Mouse (Mus musculus) kidney, embryonic 15.5 days (tissue): ENCODE results near the gene Mpped2. TPM values are rescaled to one million over a fixed set of nuclear protein-coding genes. Genes with fewer than 3 reads are reported as not detected.

Experiments
- ATAC-seq: fragments of 200-750 bp; cut with Nextera tagmentation; replicated peaks from 2 replicates; pipeline ENCODE4 v1.8.0; 2017; ENCODE audit warnings: moderate TSS enrichment; ENCODE audit not compliant: low FRiP score
- H3K27ac ChIP-seq: fragments of 300-500 bp; sonication (generic); 2 replicates; pipeline ENCODE4 v1.5.1; 2015; ENCODE audit warnings: mild to moderate bottlenecking, inconsistent platforms
- H3K27me3 ChIP-seq: fragments of 300-500 bp; sonication (generic); 2 replicates; pipeline ENCODE4 v1.6.1; 2015; ENCODE audit warnings: inconsistent platforms
- H3K36me3 ChIP-seq: fragments of 300-500 bp; sonication (generic); 2 replicates; pipeline ENCODE4 v1.6.1; 2015; ENCODE audit warnings: inconsistent platforms
- H3K4me1 ChIP-seq: fragments of 300-500 bp; sonication (generic); 2 replicates; pipeline ENCODE4 v1.6.1; 2015; ENCODE audit warnings: inconsistent platforms
- H3K4me2 ChIP-seq: fragments of 300-500 bp; sonication (generic); 2 replicates; pipeline ENCODE4 v1.6.1; 2015; ENCODE audit warnings: moderate library complexity, mild to moderate bottlenecking, inconsistent platforms
- H3K4me3 ChIP-seq: fragments of 300-500 bp; sonication (generic); replicated peaks from 2 replicates; pipeline ENCODE4 v1.5.1; 2015; ENCODE audit warnings: mild to moderate bottlenecking, inconsistent platforms
- H3K9ac ChIP-seq: fragments of 300-500 bp; sonication (generic); 2 replicates; pipeline ENCODE4 v1.6.1; 2015; ENCODE audit warnings: mild to moderate bottlenecking, inconsistent platforms
- H3K9me3 ChIP-seq: fragments of 300-500 bp; sonication (generic); replicated peaks from 2 replicates; pipeline ENCODE4 v1.6.1; 2016; ENCODE audit warnings: inconsistent platforms
- WGBS: fragments of 180-500 bp; shearing (Covaris S2); methylation state at CpG from one replicate; pipeline ENCODE4 v1.1.7; 2015; ENCODE audit warnings: mixed read lengths; 5-methylcytosine and 5-hydroxymethylcytosine counted together
- polyA plus RNA-seq: library from polyadenylated mRNA; unstranded; fragments of >200 nt; fragmentation: Nextera tagmentation; extraction: Ambion mirVana; gene quantifications from 2 replicates; pipeline ENCODE4 v1.2.1, GENCODE M21; 2015

The Mpped2 gene
- polyA plus RNA-seq, 1 experiment from 2014 or later: 29.5 TPM

DNA sequence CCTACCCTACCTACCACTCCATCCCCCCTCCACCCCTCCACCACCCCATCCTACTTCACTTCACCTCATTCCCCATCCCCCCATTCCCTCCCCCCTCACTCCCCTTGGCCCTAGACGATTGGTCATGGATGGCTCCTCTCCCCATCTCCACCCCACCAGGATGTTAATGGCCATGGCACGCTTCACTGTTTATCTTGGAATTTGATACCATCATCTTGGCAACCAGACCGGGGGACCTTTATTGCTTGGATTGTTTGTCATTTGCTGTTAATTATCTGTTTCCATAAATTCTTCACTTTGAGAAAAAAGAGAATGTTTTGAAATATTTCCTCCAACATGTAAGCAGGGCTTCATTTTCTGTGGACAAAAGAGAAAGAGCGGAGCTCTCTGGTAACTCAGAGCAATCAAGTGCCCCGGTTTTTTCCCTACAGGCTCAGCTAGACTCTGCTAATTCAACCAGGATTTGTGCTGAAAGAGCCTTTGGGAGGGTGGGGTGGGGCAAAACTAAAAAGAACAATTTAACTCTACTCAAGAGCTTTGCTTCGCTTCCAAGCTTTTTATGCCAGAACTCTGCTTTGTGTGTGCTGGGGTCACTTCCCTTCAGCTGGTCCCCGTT, 17.9 kb downstream of the Mpped2 start:
- peak overlapping the region; percentile 19; the same call in 1 of the 2 replicates for H3K4me2 ChIP-seq
- no peaks in the 10 kb centered on the region for H3K36me3 ChIP-seq
- H3K27me3 ChIP-seq: 0 out of 2 replicates have a peak, but pooled peaks cover 5% of the 10 kb centered on the region
- no peak overlapping the region for H3K9ac ChIP-seq
- H3K9me3 ChIP-seq: no peaks in the 10 kb centered on the region
- H3K4me1 ChIP-seq: peaks cover 44% of the 10 kb centered on the region
- H3K4me3 ChIP-seq: no peak overlapping the region
- ATAC-seq: peak; percentile 71
- H3K27ac ChIP-seq: peak overlapping the region; percentile 27; the same call in 1 of the 2 replicates
- 11% methylated on average over 7 of the region's 7 CpGs for WGBS

DNA sequence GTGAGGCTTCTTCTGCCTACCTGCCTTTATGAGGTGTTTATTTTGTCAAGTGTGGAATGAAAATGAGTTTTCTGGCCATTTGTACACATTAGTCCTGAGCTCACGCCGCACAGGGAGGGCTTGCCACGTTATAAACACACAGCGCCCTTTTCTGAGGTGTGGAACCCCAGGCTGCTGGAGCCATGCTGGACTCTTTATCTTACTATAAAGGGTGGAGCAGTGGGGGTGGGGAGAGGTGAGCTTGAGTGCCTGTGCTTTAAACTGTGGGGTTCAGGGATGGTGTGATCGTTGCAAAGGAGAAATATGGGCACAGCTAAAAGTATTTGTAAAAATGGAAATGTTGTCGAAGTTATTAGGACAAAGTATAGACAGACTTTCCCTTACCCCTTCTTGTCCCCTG, 18.4 kb downstream of the Mpped2 start:
- Histone ChIP-seq H3K4me1 (peaks cover 45% of the 10 kb centered on the region), H3K36me3 (no peaks in the 10 kb centered on the region), H3K4me2 (peak overlapping the region; percentile 19; the same call in 1 of the 2 replicates), H3K27me3 (0 out of 2 replicates have a peak, but pooled peaks cover 5% of the 10 kb centered on the region), H3K9me3 (no peaks in the 10 kb centered on the region), H3K27ac (peak overlapping the region; percentile 27; the same call in 1 of the 2 replicates), H3K9ac (no peak overlapping the region), H3K4me3 (no peak overlapping the region)
- WGBS: 37% methylated on average over 6 of the region's 6 CpGs
- no peak for ATAC-seq

DNA sequence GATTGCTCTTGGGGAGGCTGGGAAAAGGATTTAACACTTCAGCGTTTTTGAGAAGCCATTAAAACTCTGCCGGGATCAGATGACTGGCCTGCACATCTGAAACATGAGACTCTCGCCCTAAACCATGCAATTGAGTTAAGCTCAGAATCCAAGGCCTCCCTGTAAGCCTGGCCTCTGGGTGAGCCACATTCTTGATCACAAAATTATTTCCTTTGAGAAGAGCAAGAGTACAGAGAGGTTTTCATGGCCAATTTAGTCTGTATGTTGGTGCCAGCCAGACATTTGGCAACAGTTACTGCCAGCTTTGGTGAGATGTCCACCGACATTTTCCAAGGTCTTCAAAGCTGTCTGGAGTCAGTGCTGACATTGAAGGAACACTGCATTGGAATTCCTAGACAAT, 20.1 kb downstream of the Mpped2 start:
- Histone ChIP-seq H3K4me2 (no peak overlapping the region), H3K27me3 (0 out of 2 replicates have a peak, but pooled peaks cover 5% of the 10 kb centered on the region), H3K9ac (no peak overlapping the region), H3K4me1 (peaks cover 44% of the 10 kb centered on the region), H3K36me3 (no peaks in the 10 kb centered on the region), H3K4me3 (no peak overlapping the region), H3K27ac (peak overlapping the region; percentile 49; the same call in 1 of the 2 replicates), H3K9me3 (no peaks in the 10 kb centered on the region)
- WGBS: 10% methylated on average over 4 of the region's 4 CpGs
- ATAC-seq: peak; percentile 63; the same call in 1 of the 2 replicates

DNA sequence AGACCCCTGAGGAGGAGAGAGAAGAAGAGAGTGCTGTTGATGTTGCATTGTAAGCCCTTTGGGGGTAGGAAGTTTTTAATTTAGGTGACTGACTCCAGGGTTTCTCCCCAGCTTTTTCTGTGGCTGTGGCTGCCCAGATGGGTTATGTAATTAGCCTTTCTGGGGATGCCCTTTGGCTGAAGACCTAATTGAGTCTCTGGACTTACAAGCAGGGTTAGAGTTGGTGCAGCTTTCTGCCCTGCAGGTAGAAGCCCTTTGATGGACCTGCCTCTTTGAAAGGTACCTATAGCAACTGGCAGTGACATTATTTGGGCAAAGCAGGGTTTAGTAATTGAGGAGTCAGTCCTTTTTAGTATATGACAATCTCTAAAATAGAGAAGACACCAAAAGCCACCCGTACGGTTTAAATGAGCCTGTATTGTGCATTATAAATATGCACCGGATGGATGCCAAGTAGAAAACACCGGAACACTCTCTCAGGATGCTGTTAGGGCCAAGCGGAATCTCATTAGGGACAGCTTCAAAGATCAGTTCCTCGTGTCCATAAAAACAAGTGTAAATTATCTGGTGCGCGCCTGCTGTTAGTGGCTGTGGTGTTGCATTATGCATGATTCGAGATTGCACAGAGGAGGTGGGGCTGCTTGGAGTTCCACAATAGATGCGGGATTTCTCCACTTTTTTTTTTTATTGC, 22.8 kb downstream of the Mpped2 start:
- no peak overlapping the region for H3K27ac ChIP-seq
- no peaks in the 10 kb centered on the region for H3K9me3 ChIP-seq
- ATAC-seq: no peak
- H3K4me1 ChIP-seq: peaks cover 40% of the 10 kb centered on the region
- 55% methylated on average over 10 of the region's 10 CpGs for WGBS
- 0 out of 2 replicates have a peak, but pooled peaks cover 5% of the 10 kb centered on the region for H3K27me3 ChIP-seq
- no peak overlapping the region for H3K4me2 ChIP-seq
- no peak overlapping the region for H3K9ac ChIP-seq
- H3K36me3 ChIP-seq: no peaks in the 10 kb centered on the region
- H3K4me3 ChIP-seq: no peak overlapping the region

DNA sequence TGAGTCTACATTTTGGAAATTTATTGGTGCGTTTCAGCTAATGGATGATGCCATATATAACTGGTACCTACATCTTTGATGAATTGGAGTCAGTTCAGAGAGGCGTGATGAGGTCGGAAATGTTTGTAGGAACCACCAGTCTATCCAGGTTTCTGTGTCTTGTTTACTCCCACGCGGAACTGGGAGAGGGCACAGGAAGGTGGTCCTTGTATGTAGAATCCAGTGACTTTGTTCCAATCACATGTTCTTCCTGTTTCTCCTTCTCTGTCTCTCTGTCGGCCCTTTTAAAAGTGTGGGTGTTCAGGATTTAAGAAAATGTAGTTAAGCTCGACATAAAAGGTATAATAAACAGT, 23.3 kb downstream of the Mpped2 start:
- Histone ChIP-seq H3K27ac (no peak overlapping the region), H3K9me3 (no peaks in the 10 kb centered on the region), H3K4me1 (peaks cover 38% of the 10 kb centered on the region), H3K4me3 (no peak overlapping the region), H3K36me3 (no peaks in the 10 kb centered on the region), H3K9ac (no peak overlapping the region), H3K4me2 (no peak overlapping the region), H3K27me3 (0 out of 2 replicates have a peak, but pooled peaks cover 5% of the 10 kb centered on the region)
- WGBS: 57% methylated on average over 7 of the region's 7 CpGs
- ATAC-seq: no peak

DNA sequence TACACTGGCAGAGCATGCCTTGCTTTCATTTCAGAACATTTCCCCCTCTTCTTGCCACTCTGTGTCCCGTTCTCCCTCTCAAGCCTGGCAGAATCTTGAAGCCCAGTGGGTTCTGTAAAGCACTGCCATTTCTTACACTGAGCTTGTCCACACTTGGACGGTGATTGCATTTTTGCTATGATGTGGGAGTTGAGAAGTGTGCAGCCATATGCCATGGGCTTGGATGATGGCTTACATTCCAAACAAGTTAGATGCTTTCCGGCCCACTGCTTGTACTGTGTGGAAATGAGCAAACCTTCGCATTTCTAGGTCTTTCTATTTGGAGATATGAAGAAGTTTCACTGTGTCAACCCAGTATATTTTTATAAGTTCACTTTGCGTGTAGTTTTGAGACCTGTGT, 25.8 kb downstream of the Mpped2 start:
- no peaks in the 10 kb centered on the region for H3K9me3 ChIP-seq
- H3K9ac ChIP-seq: no peak overlapping the region
- 85% methylated on average over 5 of the region's 5 CpGs for WGBS
- no peaks in the 10 kb centered on the region for H3K36me3 ChIP-seq
- peaks cover 21% of the 10 kb centered on the region for H3K4me1 ChIP-seq
- H3K4me2 ChIP-seq: no peak overlapping the region
- H3K27me3 ChIP-seq: no peaks in the 10 kb centered on the region
- ATAC-seq: no peak
- no peak overlapping the region for H3K4me3 ChIP-seq
- H3K27ac ChIP-seq: no peak overlapping the region

DNA sequence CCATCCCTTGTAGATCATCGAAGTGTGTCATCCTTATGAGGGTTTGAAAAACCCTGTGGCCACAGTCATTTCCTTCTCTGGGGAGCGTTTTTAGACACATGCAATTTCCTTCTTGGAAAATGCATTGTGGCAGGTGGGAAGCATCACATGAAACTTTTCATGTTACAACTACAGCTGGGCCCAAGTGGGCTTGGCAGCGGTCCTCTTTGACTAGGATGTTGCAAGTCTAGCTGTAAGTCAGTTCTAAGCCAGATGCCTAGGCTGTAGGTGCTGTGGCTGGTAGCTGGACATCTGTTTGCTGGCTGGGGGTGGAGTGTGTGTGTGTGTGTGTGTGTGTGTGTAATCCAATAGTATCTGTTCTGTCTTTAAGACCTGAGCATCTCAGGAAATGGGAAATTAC, 26.4 kb downstream of the Mpped2 start:
- no peak for ATAC-seq
- Histone ChIP-seq H3K4me3 (no peak overlapping the region), H3K36me3 (no peaks in the 10 kb centered on the region), H3K27me3 (no peaks in the 10 kb centered on the region), H3K27ac (no peak overlapping the region), H3K4me2 (no peak overlapping the region), H3K4me1 (peaks cover 21% of the 10 kb centered on the region), H3K9me3 (no peaks in the 10 kb centered on the region), H3K9ac (no peak overlapping the region)
- WGBS: 77% methylated on average over 3 of the region's 3 CpGs

DNA sequence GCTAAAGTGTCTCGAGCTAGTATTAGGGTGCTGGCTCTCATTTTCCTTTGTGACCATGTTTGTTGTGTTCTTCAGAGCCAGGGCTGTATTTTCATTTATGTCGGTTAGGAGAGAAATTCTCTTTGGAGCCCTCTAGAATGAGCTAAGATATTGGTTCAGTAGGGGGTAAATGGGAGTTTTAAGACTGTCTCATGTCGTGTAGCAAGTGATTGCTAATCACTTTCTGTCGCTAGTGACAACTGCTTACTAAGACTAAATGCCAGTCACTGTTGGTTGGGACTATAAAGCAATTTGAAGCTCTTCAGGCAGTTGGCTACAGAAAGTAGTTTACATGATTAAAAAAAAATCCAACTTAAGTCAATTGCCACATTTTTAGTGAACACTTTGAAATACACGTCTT, 27.6 kb downstream of the Mpped2 start:
- no peak overlapping the region for H3K4me3 ChIP-seq
- WGBS: 48% methylated on average over 5 of the region's 5 CpGs
- no peak for ATAC-seq
- H3K4me1 ChIP-seq: peaks cover 21% of the 10 kb centered on the region
- no peak overlapping the region for H3K9ac ChIP-seq
- H3K36me3 ChIP-seq: no peaks in the 10 kb centered on the region
- no peaks in the 10 kb centered on the region for H3K9me3 ChIP-seq
- no peak overlapping the region for H3K4me2 ChIP-seq
- no peak overlapping the region for H3K27ac ChIP-seq
- H3K27me3 ChIP-seq: no peaks in the 10 kb centered on the region

DNA sequence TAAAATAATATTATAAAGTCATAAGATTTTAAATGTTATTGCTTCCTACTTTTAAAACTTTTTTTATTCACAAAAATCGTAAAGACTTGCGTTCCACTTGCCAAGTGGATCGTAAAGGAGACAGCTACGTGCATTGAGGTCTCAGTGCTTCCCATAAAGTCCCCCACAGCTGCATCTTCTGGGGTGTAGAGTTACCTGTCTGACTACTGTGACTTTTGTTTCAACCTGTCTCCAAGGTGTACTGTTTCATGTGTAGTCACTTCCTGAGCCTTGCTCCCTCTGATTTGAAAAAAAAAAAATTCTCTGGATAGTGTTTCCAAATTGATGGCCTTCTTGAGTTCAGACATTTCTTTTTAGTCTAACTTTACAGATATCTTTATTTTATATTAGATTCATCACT, 29.0 kb downstream of the Mpped2 start:
- H3K27me3 ChIP-seq: no peaks in the 10 kb centered on the region
- no peaks in the 10 kb centered on the region for H3K9me3 ChIP-seq
- no peak overlapping the region for H3K4me3 ChIP-seq
- 45% methylated on average over 4 of the region's 4 CpGs for WGBS
- no peaks in the 10 kb centered on the region for H3K36me3 ChIP-seq
- peaks cover 14% of the 10 kb centered on the region for H3K4me1 ChIP-seq
- no peak overlapping the region for H3K27ac ChIP-seq
- no peak overlapping the region for H3K4me2 ChIP-seq
- H3K9ac ChIP-seq: no peak overlapping the region
- ATAC-seq: no peak

DNA sequence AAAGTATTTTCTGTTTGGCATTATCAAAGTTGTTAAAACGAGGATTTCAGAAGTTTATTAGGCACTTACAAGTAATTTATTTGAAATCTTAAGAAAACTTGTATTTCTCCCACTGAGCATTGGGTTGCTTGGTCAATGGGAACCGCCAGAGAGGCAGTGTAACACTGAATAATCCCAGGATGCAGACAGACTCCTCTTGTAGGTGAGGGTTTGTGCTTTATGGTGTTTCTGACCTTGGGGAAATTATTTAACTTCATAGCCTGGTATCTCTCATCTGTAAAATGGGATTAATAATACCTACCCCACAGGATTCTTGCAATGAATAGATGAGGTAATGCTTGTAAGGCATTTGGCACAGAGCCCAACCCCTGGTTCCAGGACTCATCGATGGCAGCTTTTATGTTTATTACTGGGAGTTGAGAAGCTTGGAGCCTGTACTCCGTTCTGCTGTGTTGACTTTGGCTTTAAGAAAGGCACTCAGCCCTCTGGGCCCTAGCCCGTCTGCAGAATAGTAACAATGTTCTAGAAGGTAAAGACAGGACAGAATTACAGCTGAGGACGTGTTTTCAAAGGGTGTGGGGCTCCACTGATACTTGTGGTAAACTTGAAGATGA, 37.0 kb downstream of the Mpped2 start:
- 39% methylated on average over 6 of the region's 6 CpGs for WGBS
- H3K4me1 ChIP-seq: peaks cover 31% of the 10 kb centered on the region
- H3K36me3 ChIP-seq: no peaks in the 10 kb centered on the region
- no peak overlapping the region for H3K9ac ChIP-seq
- no peak; the same call in 1 of the 2 replicates for ATAC-seq
- no peaks in the 10 kb centered on the region for H3K9me3 ChIP-seq
- no peaks in the 10 kb centered on the region; the same call in 1 of the 2 replicates for H3K27me3 ChIP-seq
- no peak overlapping the region for H3K27ac ChIP-seq
- H3K4me2 ChIP-seq: no peak overlapping the region
- H3K4me3 ChIP-seq: no peak overlapping the region

DNA sequence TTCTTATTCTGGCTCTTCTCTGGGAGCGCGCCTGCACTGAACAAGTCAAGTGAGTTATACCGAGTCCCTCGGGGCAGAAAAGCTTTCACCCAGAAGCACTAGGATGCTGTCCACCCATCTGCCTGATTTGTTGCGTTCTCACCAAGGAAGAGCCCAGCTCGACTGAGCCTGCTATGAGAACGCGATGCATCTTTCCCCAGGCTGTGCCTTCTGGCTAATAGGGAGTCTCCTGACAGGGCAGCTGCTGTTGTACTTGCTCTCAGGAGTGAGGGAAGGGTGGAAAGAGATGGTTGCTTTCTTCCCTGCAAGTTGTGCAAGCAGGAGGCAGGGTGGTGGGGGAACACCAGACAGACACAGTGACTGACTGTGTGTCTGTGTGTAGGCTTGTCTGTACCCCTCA, 37.5 kb downstream of the Mpped2 start:
- no peaks in the 10 kb centered on the region; the same call in 1 of the 2 replicates for H3K27me3 ChIP-seq
- H3K9me3 ChIP-seq: no peaks in the 10 kb centered on the region
- no peak overlapping the region for H3K4me3 ChIP-seq
- peaks cover 31% of the 10 kb centered on the region for H3K4me1 ChIP-seq
- no peak overlapping the region for H3K9ac ChIP-seq
- ATAC-seq: no peak
- 55% methylated on average over 8 of the region's 8 CpGs for WGBS
- no peaks in the 10 kb centered on the region for H3K36me3 ChIP-seq
- H3K27ac ChIP-seq: no peak overlapping the region
- H3K4me2 ChIP-seq: no peak overlapping the region

DNA sequence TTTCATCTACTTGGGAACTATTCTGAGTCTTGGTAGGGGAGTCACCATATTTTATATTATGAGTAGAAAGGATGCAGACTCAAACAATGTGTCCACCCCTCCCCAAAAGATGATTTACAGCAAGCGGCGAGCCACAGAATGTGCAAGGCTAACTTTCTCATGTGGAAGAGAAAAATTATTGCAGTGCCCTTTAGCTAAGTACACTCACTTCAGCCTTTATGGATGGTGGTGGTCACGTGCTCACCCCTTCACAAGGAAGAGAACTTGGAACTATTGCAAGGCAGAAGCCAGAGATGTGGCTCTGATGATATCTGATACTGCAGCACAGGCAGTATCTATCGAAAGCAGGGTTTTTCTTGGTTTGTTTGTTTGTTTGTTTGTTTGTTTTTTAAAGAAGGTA, 38.4 kb downstream of the Mpped2 start:
- Histone ChIP-seq H3K36me3 (no peaks in the 10 kb centered on the region), H3K9ac (no peak overlapping the region), H3K27me3 (no peaks in the 10 kb centered on the region; the same call in 1 of the 2 replicates), H3K27ac (no peak overlapping the region), H3K4me2 (no peak overlapping the region), H3K4me3 (no peak overlapping the region), H3K9me3 (no peaks in the 10 kb centered on the region), H3K4me1 (peaks cover 31% of the 10 kb centered on the region)
- 62% methylated on average over 4 of the region's 4 CpGs for WGBS
- no peak for ATAC-seq
